ENCODE assay signal across 8 mouse cellular contexts in the genomic region with DNA sequence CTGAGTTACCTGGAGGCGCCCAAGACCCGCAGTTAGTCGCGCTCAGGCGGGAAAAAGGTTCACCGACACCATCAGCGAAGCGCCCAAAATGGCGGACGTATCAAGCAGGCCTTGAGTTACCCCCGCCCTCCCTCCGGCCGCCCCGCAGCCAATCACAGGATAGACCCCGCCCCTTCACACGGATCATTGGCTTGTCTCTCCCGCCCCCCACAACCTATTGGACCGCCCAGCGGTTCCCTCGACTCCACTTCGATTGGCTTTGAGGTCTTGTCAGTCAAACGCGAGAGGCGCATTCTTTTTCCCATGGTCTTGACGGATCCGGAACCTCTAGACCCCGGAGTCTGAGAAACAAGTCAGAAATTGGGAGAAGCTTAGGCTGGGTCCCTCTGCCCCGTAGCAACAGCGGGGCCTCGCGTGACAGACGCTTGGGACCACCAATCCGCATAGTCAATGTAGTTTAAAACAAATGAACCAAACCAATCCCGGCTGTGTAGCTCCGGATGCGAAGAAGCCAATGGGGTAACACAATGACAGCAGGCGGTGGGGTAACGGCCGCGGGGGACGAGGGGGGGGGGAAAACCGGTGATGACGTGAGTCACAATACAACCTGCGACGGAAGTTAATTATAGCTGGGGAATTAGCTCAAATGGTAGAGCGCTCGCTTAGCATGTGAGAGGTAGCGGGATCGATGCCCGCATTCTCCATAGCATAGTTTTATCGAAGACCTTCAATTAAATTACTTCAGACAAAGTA. TPM values are rescaled to one million over a fixed set of nuclear protein-coding genes. Genes with fewer than 3 reads are reported as not detected.
A peak's percentile ranks its signal among the peaks of the same experiment; 100 is the strongest.
DNase-seq lines count a peak whose midpoint lies in the region; ATAC-seq and TF ChIP-seq lines count a peak whose summit lies in the region.

A gene (minus strand): TSS at position 118 of the 753 bp plus-strand sequence.

- 1% methylated on average over 51 of the region's 51 CpGs for WGBS in forebrain, embryonic 10.5 days
- WGBS in heart, embryonic 15.5 days, result under 1% methylated on average over 51 of the region's 51 CpGs
- WGBS in liver, embryonic 14.5 days (ENCODE audit: insufficient replicate concordance), result under 1% methylated on average over 51 of the region's 51 CpGs
- WGBS in neural tube, embryonic 11.5 days, result under 1% methylated on average over 50 of the region's 51 CpGs
- 1% methylated on average over 48 of the region's 51 CpGs for WGBS in stomach, postnatal 0 days

- H3K27me3 ChIP-seq in forebrain, embryonic 10.5 days (ENCODE audit: poor library complexity, severe bottlenecking), result no peaks in the 10 kb centered on the region
- H3K27me3 ChIP-seq in heart, embryonic 15.5 days, result no peaks in the 10 kb centered on the region
- H3K27me3 ChIP-seq in liver, embryonic 14.5 days (ENCODE audit: control insufficient read depth, insufficient read depth, low read length), result no peaks in the 10 kb centered on the region
- H3K27me3 ChIP-seq in neural tube, embryonic 11.5 days (ENCODE audit: control insufficient read depth, insufficient read depth, low read length), result no peaks in the 10 kb centered on the region
- H3K27me3 ChIP-seq in stomach, postnatal 0 days (ENCODE audit: control insufficient read depth, insufficient read depth, low read length), result no peaks in the 10 kb centered on the region

- peak; percentile 95 to 97 for DNase-seq in CD8-positive naive resting alpha-beta T cell, adult 2 months (ENCODE audit: low read depth in 2 of 2, low spot score in 2 of 2)
- peak; percentile 98 for DNase-seq in c-Kit-positive CD71-negative TER-119-negative erythroid progenitor cells, embryonic 14.5 days (ENCODE audit: low read depth)
- peak; percentile 98 for DNase-seq in forebrain, embryonic 10.5 days (ENCODE audit: extremely low spot score, low spot score)
- DNase-seq in kidney, postnatal 25 days, result peak; percentile 99
- peak; percentile 98 to 99 (median 98) for DNase-seq in liver, embryonic 14.5 days (ENCODE audit: low read depth in 3 of 3, low spot score in 3 of 3)
- DNase-seq in neural tube, embryonic 11.5 days (ENCODE audit: low spot score), result peak; percentile 97
- DNase-seq in stomach, postnatal 0 days (ENCODE audit: low spot score), result peak; percentile 99

- peak; percentile 96 for ATAC-seq in heart, embryonic 15.5 days (replicated peaks; ENCODE audit: insufficient number of reproducible peaks, insufficient read depth, low FRiP score, low read depth)
- ATAC-seq in liver, embryonic 14.5 days (ENCODE audit: insufficient read depth), result peak; percentile 95
- ATAC-seq in neural tube, embryonic 11.5 days (ENCODE audit: insufficient read depth, low FRiP score, low TSS enrichment), result peak; percentile 98
- peak; percentile 97 for ATAC-seq in stomach, postnatal 0 days (ENCODE audit: low FRiP score, low TSS enrichment)

- peak within 1 kb of the TSS; percentile 80 for H3K4me3 ChIP-seq in forebrain, embryonic 10.5 days
- H3K4me3 ChIP-seq in heart, embryonic 15.5 days, result peak within 1 kb of the TSS; percentile 87
- H3K4me3 ChIP-seq in liver, embryonic 14.5 days (ENCODE audit: insufficient read depth in 1 of 2, low read depth in 2 of 2, low read length in 2 of 2), result peak within 1 kb of the TSS; percentile 86 to 97
- H3K4me3 ChIP-seq in neural tube, embryonic 11.5 days (ENCODE audit: low read depth, low read length), result peak within 1 kb of the TSS; percentile 95
- H3K4me3 ChIP-seq in stomach, postnatal 0 days (ENCODE audit: low read depth, low read length), result peak within 1 kb of the TSS; percentile 94

- peaks cover 28% of the 10 kb centered on the region for H3K4me1 ChIP-seq in forebrain, embryonic 10.5 days
- H3K4me1 ChIP-seq in heart, embryonic 15.5 days (replicated peaks), result peaks cover 40% of the 10 kb centered on the region
- peaks cover 16 to 24% of the 10 kb centered on the region in 2 experiments for H3K4me1 ChIP-seq in liver, embryonic 14.5 days (replicated peaks; ENCODE audit: control insufficient read depth in 2 of 2, insufficient read depth in 2 of 2, low read length in 1 of 2)
- H3K4me1 ChIP-seq in neural tube, embryonic 11.5 days (ENCODE audit: control insufficient read depth, insufficient read depth, low read length), result peaks cover 10% of the 10 kb centered on the region; the same call in 1 of the 2 replicates
- no peaks in the 10 kb centered on the region for H3K4me1 ChIP-seq in stomach, postnatal 0 days (replicated peaks; ENCODE audit: control insufficient read depth, insufficient read depth)

- no peaks in the 10 kb centered on the region for H3K9me3 ChIP-seq in forebrain, embryonic 10.5 days
- H3K9me3 ChIP-seq in heart, embryonic 15.5 days (replicated peaks), result no peaks in the 10 kb centered on the region
- no peaks in the 10 kb centered on the region for H3K9me3 ChIP-seq in liver, embryonic 14.5 days (ENCODE audit: control insufficient read depth, low read length)
- no peaks in the 10 kb centered on the region for H3K9me3 ChIP-seq in neural tube, embryonic 11.5 days (ENCODE audit: control insufficient read depth, low read length)
- no peaks in the 10 kb centered on the region for H3K9me3 ChIP-seq in stomach, postnatal 0 days (ENCODE audit: control insufficient read depth, low read length)

- H3K27ac ChIP-seq in forebrain, embryonic 10.5 days, result peak within 1 kb of the TSS; percentile 95
- peak within 1 kb of the TSS; percentile 97 for H3K27ac ChIP-seq in heart, embryonic 15.5 days
- peak within 1 kb of the TSS; percentile 93 for H3K27ac ChIP-seq in liver, embryonic 14.5 days
- peak within 1 kb of the TSS; percentile 85 for H3K27ac ChIP-seq in neural tube, embryonic 11.5 days (ENCODE audit: low read depth, low read length)
- H3K27ac ChIP-seq in stomach, postnatal 0 days (replicated peaks), result peak within 1 kb of the TSS; percentile 96

- TF ChIP-seq CTCF in liver, embryonic 14.5 days (IDR thresholded peaks at IDR 0.05; ENCODE audit: low read depth), result no peak
- 0 out of 2 replicates have a peak, but pooled peaks have one; percentile 4 for TF ChIP-seq CTCF in stomach, postnatal 0 days (IDR thresholded peaks at IDR 0.05; ENCODE audit: low read depth)

- TF ChIP-seq EP300 in liver, embryonic 14.5 days (IDR thresholded peaks at IDR 0.05; ENCODE audit: low read depth), result no peak; the same call in 1 of the 2 replicates
- no peak for TF ChIP-seq EP300 in stomach, postnatal 0 days (optimal IDR thresholded peaks at IDR 0.05)

- peak within 1 kb of the TSS; percentile 86 for H3K9ac ChIP-seq in heart, embryonic 15.5 days
- H3K9ac ChIP-seq in liver, embryonic 14.5 days (replicated peaks), result peak within 1 kb of the TSS; percentile 90
- H3K9ac ChIP-seq in neural tube, embryonic 11.5 days (ENCODE audit: low read length), result peak within 1 kb of the TSS; percentile 90
- H3K9ac ChIP-seq in stomach, postnatal 0 days (ENCODE audit: low read length), result peak within 1 kb of the TSS; percentile 94

- H3K36me3 ChIP-seq in forebrain, embryonic 10.5 days (replicated peaks), result peaks cover 13% of the 10 kb centered on the region
- H3K36me3 ChIP-seq in heart, embryonic 15.5 days, result no peaks in the 10 kb centered on the region
- H3K36me3 ChIP-seq in liver, embryonic 14.5 days (replicated peaks; ENCODE audit: control insufficient read depth, insufficient read depth, low read depth), result no peaks in the 10 kb centered on the region
- no peaks in the 10 kb centered on the region for H3K36me3 ChIP-seq in neural tube, embryonic 11.5 days (ENCODE audit: control insufficient read depth, insufficient read depth, low read length)
- H3K36me3 ChIP-seq in stomach, postnatal 0 days (ENCODE audit: control insufficient read depth, insufficient read depth, low read length), result no peaks in the 10 kb centered on the region

- H3K4me2 ChIP-seq in heart, embryonic 15.5 days, result peak within 1 kb of the TSS; percentile 67
- H3K4me2 ChIP-seq in liver, embryonic 14.5 days (ENCODE audit: low read depth), result peak within 1 kb of the TSS; percentile 76
- H3K4me2 ChIP-seq in neural tube, embryonic 11.5 days (ENCODE audit: low read depth), result peak within 1 kb of the TSS; percentile 82
- H3K4me2 ChIP-seq in stomach, postnatal 0 days (replicated peaks; ENCODE audit: low read depth), result peak within 1 kb of the TSS; percentile 81

RNA-seq across cellular contexts. Expression of the gene that starts here (rescaled TPM):
- polyA plus RNA-seq in forebrain, embryonic 10.5 days (2016; fragmentation: Nextera tagmentation; extraction: Ambion mirVana), result 72.3 and 75.3 TPM in 2 replicates
- 41.3 and 46.5 TPM in 2 replicates for polyA plus RNA-seq in heart, embryonic 15.5 days (2015; fragmentation: Nextera tagmentation; extraction: Ambion mirVana)
- polyA plus RNA-seq in liver, embryonic 14.5 days (2012; rRNA removed), result 19.2 and 22.6 TPM in 2 replicates
- 22.6 and 24.2 TPM in 2 replicates for polyA plus RNA-seq in liver, embryonic 14.5 days (2014; fragmentation: Nextera tagmentation; extraction: Ambion mirVana)
- 85.0 and 88.5 TPM in 2 replicates for polyA plus RNA-seq in neural tube, embryonic 11.5 days (2014; fragmentation: Nextera tagmentation; extraction: Ambion mirVana)
- 18.6 and 20.5 TPM in 2 replicates for polyA plus RNA-seq in stomach, postnatal 0 days (2015; fragmentation: Nextera tagmentation; extraction: Ambion mirVana)

Comparison
In these comparisons a context has a peak if more than half of its experiments do, and no peak if none do; other contexts are left out.
1. Peak in every context shown above with its lines: DNase-seq, ATAC-seq, H3K4me3 ChIP-seq and H3K27ac ChIP-seq.